Comparison of ENCODE assay signal across 8 mouse cellular contexts in genomic region chr16:46009717-46010116, GRCm38 (mm10). TPM values are rescaled to one million over a fixed set of nuclear protein-coding genes. Genes with fewer than 3 reads are reported as not detected.
DNase-seq lines count a peak whose midpoint lies in the region; ATAC-seq and TF ChIP-seq lines count a peak whose summit lies in the region.

No protein-coding gene starts in this region.

- H3K4me2 ChIP-seq in heart, embryonic 15.5 days: peak overlapping the region; percentile 98
- H3K4me2 ChIP-seq in intestine, postnatal 0 days (replicated peaks; ENCODE audit: low read depth): peak overlapping the region; percentile 95

- peaks cover 6% of the 10 kb centered on the region for H3K4me1 ChIP-seq in heart, embryonic 15.5 days (replicated peaks)
- no peaks in the 10 kb centered on the region for H3K4me1 ChIP-seq in intestine, postnatal 0 days (replicated peaks; ENCODE audit: control insufficient read depth, insufficient read depth, low read length)
- no peaks in the 10 kb centered on the region for H3K4me1 ChIP-seq in olfactory bulb, adult 2 months (ENCODE audit: control insufficient read depth, insufficient read depth, low read length)

- peak overlapping the region; percentile 75 for H3K9ac ChIP-seq in heart, embryonic 15.5 days
- peak overlapping the region; percentile 68 for H3K9ac ChIP-seq in intestine, postnatal 0 days (ENCODE audit: low read depth, low read length)

- no peaks in the 10 kb centered on the region for H3K36me3 ChIP-seq in heart, embryonic 15.5 days
- H3K36me3 ChIP-seq in intestine, postnatal 0 days (ENCODE audit: control insufficient read depth, insufficient read depth): peaks cover 3% of the 10 kb centered on the region; the same call in 1 of the 2 replicates

- 2% methylated on average over 13 of the region's 13 CpGs for WGBS in heart, embryonic 15.5 days
- WGBS in intestine, postnatal 0 days: under 1% methylated on average over 13 of the region's 13 CpGs
- 6% methylated on average over 13 of the region's 13 CpGs for WGBS in olfactory bulb, adult 2 months

- peak overlapping the region; percentile 50; the same call in 1 of the 2 replicates for H3K27ac ChIP-seq in heart, embryonic 15.5 days
- no peak overlapping the region for H3K27ac ChIP-seq in intestine, postnatal 0 days (ENCODE audit: low read depth, low read length)
- H3K27ac ChIP-seq in olfactory bulb, adult 2 months (ENCODE audit: insufficient read depth, low read depth, low read length): no peak overlapping the region

- H3K4me3 ChIP-seq in heart, embryonic 15.5 days: peak overlapping the region; percentile 73
- peak overlapping the region; percentile 64 for H3K4me3 ChIP-seq in intestine, postnatal 0 days (ENCODE audit: low read depth, low read length)
- peak overlapping the region; percentile 68 for H3K4me3 ChIP-seq in olfactory bulb, adult 2 months (ENCODE audit: insufficient read depth, low read depth, low read length)

- no peaks in the 10 kb centered on the region for H3K9me3 ChIP-seq in heart, embryonic 15.5 days (replicated peaks)
- no peaks in the 10 kb centered on the region for H3K9me3 ChIP-seq in intestine, postnatal 0 days (ENCODE audit: control insufficient read depth)

- no peak for TF ChIP-seq CTCF in intestine, postnatal 0 days (IDR thresholded peaks at IDR 0.05; ENCODE audit: low read depth)
- no peak for TF ChIP-seq CTCF in olfactory bulb, adult 2 months (IDR thresholded peaks at IDR 0.05; ENCODE audit: insufficient read depth, low read depth, low read length)

- TF ChIP-seq POLR2A in olfactory bulb, adult 2 months (IDR thresholded peaks at IDR 0.05; ENCODE audit: insufficient read depth, low read depth, low read length): no peak

- no peak for DNase-seq in heart, adult 8-10 months (ENCODE audit: low spot score)
- peak; percentile 7 for DNase-seq in MN1 (ENCODE audit: low spot score)
- peak; percentile 7 for DNase-seq in embryo, embryonic 11.5 days (ENCODE audit: low read depth, low spot score)
- no peak for DNase-seq in adrenal gland, postnatal 4 days (ENCODE audit: low spot score in 2 of 2)

- peak; percentile 23 for ATAC-seq in heart, embryonic 15.5 days (replicated peaks; ENCODE audit: insufficient number of reproducible peaks, insufficient read depth, low FRiP score, low read depth)
- peak; percentile 9; the same call in 1 of the 2 replicates for ATAC-seq in intestine, postnatal 0 days
- ATAC-seq in megakaryocyte progenitor cell, adult 5-6 weeks (replicated peaks; ENCODE audit: poor library complexity): no peak; the same call in 1 of the 2 replicates

- H3K27me3 ChIP-seq in heart, embryonic 15.5 days: no peaks in the 10 kb centered on the region
- no peaks in the 10 kb centered on the region for H3K27me3 ChIP-seq in intestine, postnatal 0 days (replicated peaks; ENCODE audit: control insufficient read depth, insufficient read depth, low read length)

RNA-seq across cellular contexts. Expression of gene Plcxd2, which starts 0.3 kb away (rescaled TPM):
- 0.37 and 0.84 TPM in 2 replicates for polyA plus RNA-seq in heart, embryonic 15.5 days (2015; fragmentation: Nextera tagmentation; extraction: Ambion mirVana)
- under 1 TPM; 0.09 to 0.22 (median 0.12) TPM for total RNA-seq in heart, adult 8-10 months (2022)
- polyA plus RNA-seq in intestine, postnatal 0 days (2015; fragmentation: Nextera tagmentation; extraction: Ambion mirVana): 2.3 and 2.4 TPM in 2 replicates
- polyA plus RNA-seq in olfactory bulb, adult 2 months (2012; ENCODE audit: insufficient read depth, insufficient read length, low replicate concordance, missing spikeins): 85.3 TPM in 1 of 2 replicates, not detected in the other
- total RNA-seq in megakaryocyte progenitor cell, adult 5-6 weeks (2015): 2.9 and 4.0 TPM in 2 replicates
- total RNA-seq in megakaryocyte progenitor cell, adult 5-6 weeks (2017): 4.3 and 5.9 TPM in 2 replicates
- total RNA-seq in adrenal gland, postnatal 4 days (2021): 1 to 10 TPM; 1.2 to 2.2 TPM

RNA-seq across cellular contexts. Expression of gene Phldb2, which starts 56.3 kb away (rescaled TPM):
- 38.4 and 39.8 TPM in 2 replicates for polyA plus RNA-seq in heart, embryonic 15.5 days (2015; fragmentation: Nextera tagmentation; extraction: Ambion mirVana)
- total RNA-seq in heart, adult 8-10 months (2022): 10 to 100 TPM; 11.3 to 12.6 (median 11.8) TPM
- 9.2 and 9.5 TPM in 2 replicates for polyA plus RNA-seq in intestine, postnatal 0 days (2015; fragmentation: Nextera tagmentation; extraction: Ambion mirVana)
- polyA plus RNA-seq in olfactory bulb, adult 2 months (2012; ENCODE audit: insufficient read depth, insufficient read length, low replicate concordance, missing spikeins): not detected in 2 replicates
- total RNA-seq in megakaryocyte progenitor cell, adult 5-6 weeks (2015): 1.1 and 1.8 TPM in 2 replicates
- 1.2 and 1.7 TPM in 2 replicates for total RNA-seq in megakaryocyte progenitor cell, adult 5-6 weeks (2017)
- total RNA-seq in adrenal gland, postnatal 4 days (2021): 10 to 100 TPM; 77.3 to 90.7 TPM

Comparison
In these comparisons a context has a peak if more than half of its experiments do, and no peak if none do; other contexts are left out.
1. DNase-seq: peak in MN1 (single experiment) and embryo, embryonic 11.5 days (single experiment); none in heart, adult 8-10 months (single experiment) and adrenal gland, postnatal 4 days (0 of 2).
2. RNA of gene Phldb2, which starts 56.3 kb away (total RNA-seq): 77.3 to 90.7 TPM in adrenal gland, postnatal 4 days; 11.3 to 12.6 TPM in heart, adult 8-10 months and 1.1 to 1.8 TPM in megakaryocyte progenitor cell, adult 5-6 weeks; every median in the first group is over 4 times any median in the second.
3. Peak in every context shown above with its lines, with median percentiles within 50 percentile points of each other: H3K4me3 ChIP-seq.